Mouse (Mus musculus): ENCODE results near the gene Chrna4. TPM values are rescaled to one million over a fixed set of nuclear protein-coding genes. Genes with fewer than 3 reads are reported as not detected.
A peak's percentile ranks its signal among the peaks of the same experiment; 100 is the strongest.

Gene Chrna4
- polyA plus RNA-seq (2014; fragmentation: Nextera tagmentation; extraction: Ambion mirVana), result 1.2 and 1.6 TPM in 2 replicates

DNA sequence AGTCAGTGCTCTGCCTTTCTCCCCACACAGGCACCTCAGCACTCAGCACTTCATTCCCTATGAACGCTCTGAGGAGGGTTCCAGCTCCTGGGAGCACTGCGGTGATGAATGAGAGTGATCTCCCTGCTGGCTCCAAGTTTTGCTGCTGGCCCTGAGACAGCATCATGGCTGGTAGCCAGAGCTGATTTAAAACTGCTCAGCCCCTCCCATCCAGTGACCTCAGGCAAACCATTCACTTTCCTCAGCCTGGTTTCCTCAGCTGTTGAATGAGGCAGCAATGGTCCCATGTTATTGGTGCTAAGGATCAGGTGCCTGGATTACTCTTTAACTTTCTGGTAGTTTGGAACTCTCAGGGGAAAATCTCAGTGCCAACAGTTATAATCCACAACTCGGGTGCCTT is at the start of gene Chrna4:
TSS of gene Chrna4 (minus strand) at position 110 of the 400 bp plus-strand sequence.
- Histone ChIP-seq H3K9me3 (ENCODE audit: control insufficient read depth, low read length) (no peaks in the 10 kb centered on the region), H3K4me1 (replicated peaks; ENCODE audit: control insufficient read depth, insufficient read depth, low read length) (no peaks in the 10 kb centered on the region), H3K36me3 (ENCODE audit: control insufficient read depth, insufficient read depth, low read length) (no peaks in the 10 kb centered on the region), H3K9ac (ENCODE audit: low read depth, low read length) (no peak within 1 kb of the TSS), H3K27me3 (replicated peaks; ENCODE audit: control insufficient read depth, insufficient read depth, low read length) (peaks cover 37% of the 10 kb centered on the region), H3K27ac (ENCODE audit: low read depth, low read length) (no peak within 1 kb of the TSS), H3K4me2 (no peak within 1 kb of the TSS), H3K4me3 (ENCODE audit: low read depth, low read length) (no peak within 1 kb of the TSS)
- ATAC-seq (replicated peaks; ENCODE audit: low FRiP score) (no peak), DNase-seq (ENCODE audit: low spot score) (no peak)
- 55% methylated on average over 3 of the region's 3 CpGs for WGBS

GRCm38 (mm10) chr2:181090123-181090522 is 46.8 kb upstream of the Chrna4 start:
- ATAC-seq (replicated peaks; ENCODE audit: low FRiP score) (no peak), DNase-seq (ENCODE audit: low spot score) (no peak)
- no peak overlapping the region for H3K4me3 ChIP-seq (ENCODE audit: low read depth, low read length)
- no peak overlapping the region for H3K9ac ChIP-seq (ENCODE audit: low read depth, low read length)
- WGBS, result 40% methylated on average over 3 of the region's 3 CpGs
- H3K27ac ChIP-seq (ENCODE audit: low read depth, low read length), result no peak overlapping the region
- no peaks in the 10 kb centered on the region for H3K4me1 ChIP-seq (replicated peaks; ENCODE audit: control insufficient read depth, insufficient read depth, low read length)
- H3K9me3 ChIP-seq (ENCODE audit: control insufficient read depth, low read length), result no peaks in the 10 kb centered on the region
- no peak overlapping the region for H3K4me2 ChIP-seq
- H3K36me3 ChIP-seq (ENCODE audit: control insufficient read depth, insufficient read depth, low read length), result no peaks in the 10 kb centered on the region
- no peaks in the 10 kb centered on the region; the same call in 1 of the 2 replicates for H3K27me3 ChIP-seq (replicated peaks; ENCODE audit: control insufficient read depth, insufficient read depth, low read length)

GRCm38 (mm10) chr2:181084997-181085396 is 41.7 kb upstream of the Chrna4 start:
- H3K9ac ChIP-seq (ENCODE audit: low read depth, low read length), result no peak overlapping the region
- H3K4me1 ChIP-seq (replicated peaks; ENCODE audit: control insufficient read depth, insufficient read depth, low read length), result peaks cover 7% of the 10 kb centered on the region
- no peaks in the 10 kb centered on the region for H3K36me3 ChIP-seq (ENCODE audit: control insufficient read depth, insufficient read depth, low read length)
- no peaks in the 10 kb centered on the region for H3K27me3 ChIP-seq (replicated peaks; ENCODE audit: control insufficient read depth, insufficient read depth, low read length)
- H3K9me3 ChIP-seq (ENCODE audit: control insufficient read depth, low read length), result no peaks in the 10 kb centered on the region
- DNase-seq (ENCODE audit: low spot score) (no peak), ATAC-seq (replicated peaks; ENCODE audit: low FRiP score) (no peak)
- H3K27ac ChIP-seq (ENCODE audit: low read depth, low read length), result no peak overlapping the region
- H3K4me3 ChIP-seq (ENCODE audit: low read depth, low read length), result no peak overlapping the region
- 48% methylated on average over 8 of the region's 8 CpGs for WGBS
- no peak overlapping the region for H3K4me2 ChIP-seq

DNA sequence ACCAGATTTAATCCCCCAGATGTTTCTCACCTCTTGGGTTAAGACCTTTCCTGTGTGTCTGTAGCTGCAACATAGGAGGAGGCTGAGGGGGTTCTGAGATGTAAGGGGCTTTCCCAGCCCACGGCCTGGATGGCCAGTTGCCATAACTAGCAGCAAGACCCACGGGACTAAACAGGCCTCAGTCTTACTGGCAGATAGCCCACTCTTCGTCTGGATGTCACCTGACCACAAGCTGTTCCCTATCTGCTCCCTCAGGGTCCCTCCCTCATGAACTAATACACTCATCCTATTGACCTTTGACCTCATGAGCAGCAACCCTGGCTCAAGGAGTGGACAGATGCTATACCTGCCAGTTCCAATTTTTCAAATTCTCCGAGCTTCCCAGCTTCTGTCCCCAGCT is 40.6 kb upstream of the Chrna4 start:
- DNase-seq (ENCODE audit: low spot score), result no peak
- no peak overlapping the region for H3K4me2 ChIP-seq
- no peak overlapping the region for H3K4me3 ChIP-seq (ENCODE audit: low read depth, low read length)
- no peak overlapping the region for H3K9ac ChIP-seq (ENCODE audit: low read depth, low read length)
- ATAC-seq (replicated peaks; ENCODE audit: low FRiP score), result no peak
- no peaks in the 10 kb centered on the region for H3K36me3 ChIP-seq (ENCODE audit: control insufficient read depth, insufficient read depth, low read length)
- H3K4me1 ChIP-seq (replicated peaks; ENCODE audit: control insufficient read depth, insufficient read depth, low read length), result peaks cover 7% of the 10 kb centered on the region
- no peaks in the 10 kb centered on the region for H3K9me3 ChIP-seq (ENCODE audit: control insufficient read depth, low read length)
- no peaks in the 10 kb centered on the region for H3K27me3 ChIP-seq (replicated peaks; ENCODE audit: control insufficient read depth, insufficient read depth, low read length)
- 59% methylated on average over 4 of the region's 4 CpGs for WGBS
- H3K27ac ChIP-seq (ENCODE audit: low read depth, low read length), result no peak overlapping the region

GRCm38 (mm10) chr2:181080886-181081285 is 37.5 kb upstream of the Chrna4 start:
- H3K9ac ChIP-seq (ENCODE audit: low read depth, low read length), result peak overlapping the region; percentile 9
- H3K4me2 ChIP-seq, result peak overlapping the region; percentile 57

DNA sequence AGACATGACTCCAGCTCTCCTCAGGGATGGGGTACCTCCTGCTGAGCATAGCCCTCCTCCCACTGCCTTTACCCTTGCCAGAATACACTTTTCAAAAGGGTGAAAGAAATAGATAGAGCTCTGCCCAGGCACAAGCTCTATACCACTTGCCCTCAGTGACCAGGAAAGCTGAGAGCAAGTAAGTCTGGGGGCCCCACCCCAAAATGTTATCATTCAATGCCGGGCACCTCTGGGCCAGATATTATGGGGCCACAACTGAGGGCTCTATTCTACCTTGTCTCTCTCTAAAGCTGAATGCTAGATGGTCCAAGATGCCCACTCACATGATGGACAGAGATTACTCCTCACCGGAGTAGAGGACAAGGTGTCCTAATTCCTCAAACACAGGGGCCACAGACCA is 36.2 kb upstream of the Chrna4 start:
- Histone ChIP-seq H3K4me2 (peak overlapping the region; percentile 24; the same call in 1 of the 2 replicates), H3K9me3 (ENCODE audit: control insufficient read depth, low read length) (no peaks in the 10 kb centered on the region), H3K9ac (ENCODE audit: low read depth, low read length) (no peak overlapping the region), H3K4me1 (replicated peaks; ENCODE audit: control insufficient read depth, insufficient read depth, low read length) (peaks cover 7% of the 10 kb centered on the region), H3K27ac (ENCODE audit: low read depth, low read length) (no peak overlapping the region), H3K4me3 (ENCODE audit: low read depth, low read length) (no peak overlapping the region), H3K27me3 (replicated peaks; ENCODE audit: control insufficient read depth, insufficient read depth, low read length) (no peaks in the 10 kb centered on the region), H3K36me3 (ENCODE audit: control insufficient read depth, insufficient read depth, low read length) (no peaks in the 10 kb centered on the region)
- DNase-seq (ENCODE audit: low spot score) (no peak), ATAC-seq (replicated peaks; ENCODE audit: low FRiP score) (peak; percentile 66)
- 67% methylated on average over 2 of the region's 2 CpGs for WGBS

More at GRCm38 (mm10) chr2:181080886-181081285, 37.5 kb upstream of the Chrna4 start:
- DNase-seq (ENCODE audit: low spot score) (no peak), ATAC-seq (replicated peaks; ENCODE audit: low FRiP score) (peak; percentile 82)
- Histone ChIP-seq H3K9me3 (ENCODE audit: control insufficient read depth, low read length) (no peaks in the 10 kb centered on the region), H3K4me3 (ENCODE audit: low read depth, low read length) (peak overlapping the region; percentile 35), H3K4me1 (replicated peaks; ENCODE audit: control insufficient read depth, insufficient read depth, low read length) (peaks cover 7% of the 10 kb centered on the region), H3K36me3 (ENCODE audit: control insufficient read depth, insufficient read depth, low read length) (no peaks in the 10 kb centered on the region), H3K27ac (ENCODE audit: low read depth, low read length) (0 out of 2 replicates have a peak overlapping the region, but pooled peaks have one; percentile 0), H3K27me3 (replicated peaks; ENCODE audit: control insufficient read depth, insufficient read depth, low read length) (no peaks in the 10 kb centered on the region)
- WGBS, result 54% methylated on average over 5 of the region's 5 CpGs

- Histone ChIP-seq H3K4me2 (no peak overlapping the region; the same call in 1 of the 2 replicates), H3K9ac (ENCODE audit: low read depth, low read length) (no peak overlapping the region), H3K9me3 (ENCODE audit: control insufficient read depth, low read length) (no peaks in the 10 kb centered on the region), H3K4me1 (replicated peaks; ENCODE audit: control insufficient read depth, insufficient read depth, low read length) (peaks cover 7% of the 10 kb centered on the region), H3K4me3 (ENCODE audit: low read depth, low read length) (no peak overlapping the region), H3K27me3 (replicated peaks; ENCODE audit: control insufficient read depth, insufficient read depth, low read length) (no peaks in the 10 kb centered on the region), H3K36me3 (ENCODE audit: control insufficient read depth, insufficient read depth, low read length) (no peaks in the 10 kb centered on the region), H3K27ac (ENCODE audit: low read depth, low read length) (no peak overlapping the region)
- WGBS, result 60% methylated on average over 2 of the region's 2 CpGs
- DNase-seq (ENCODE audit: low spot score) (no peak), ATAC-seq (replicated peaks; ENCODE audit: low FRiP score) (peak; percentile 61)
These were observed 35.6 kb upstream of the Chrna4 start for GRCm38 (mm10) chr2:181078908-181079307.

DNA sequence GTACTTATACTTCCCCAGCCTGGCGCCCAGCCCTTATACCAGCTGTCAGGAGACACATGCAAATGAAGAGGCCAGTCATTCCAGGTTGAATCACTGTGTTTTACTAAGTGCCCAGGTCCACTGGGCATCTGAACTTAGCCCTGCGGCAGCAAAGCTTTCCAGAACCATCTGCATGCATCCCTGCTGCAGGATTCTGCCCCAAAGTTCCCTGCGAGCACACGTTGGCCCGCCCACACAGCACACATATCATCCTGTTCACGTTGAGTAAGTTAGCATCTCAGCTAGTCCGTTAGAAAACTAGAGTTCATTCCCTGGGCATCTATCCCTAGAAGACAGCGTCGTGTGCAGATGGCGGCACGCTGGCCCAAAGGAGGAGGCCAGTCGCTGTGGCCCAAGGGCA is 32.2 kb upstream of the Chrna4 start:
- no peaks in the 10 kb centered on the region for H3K27me3 ChIP-seq (replicated peaks; ENCODE audit: control insufficient read depth, insufficient read depth, low read length)
- 83% methylated on average over 12 of the region's 12 CpGs for WGBS

GRCm38 (mm10) chr2:181072403-181072714 is 29.0 kb upstream of the Chrna4 start:
- Histone ChIP-seq H3K4me2 (no peak overlapping the region), H3K27ac (ENCODE audit: low read depth, low read length) (no peak overlapping the region), H3K4me3 (ENCODE audit: low read depth, low read length) (no peak overlapping the region), H3K36me3 (ENCODE audit: control insufficient read depth, insufficient read depth, low read length) (no peaks in the 10 kb centered on the region), H3K9me3 (ENCODE audit: control insufficient read depth, low read length) (no peaks in the 10 kb centered on the region), H3K27me3 (replicated peaks; ENCODE audit: control insufficient read depth, insufficient read depth, low read length) (0 out of 2 replicates have a peak, but pooled peaks cover 2% of the 10 kb centered on the region), H3K4me1 (replicated peaks; ENCODE audit: control insufficient read depth, insufficient read depth, low read length) (no peaks in the 10 kb centered on the region), H3K9ac (ENCODE audit: low read depth, low read length) (no peak overlapping the region)
- 7% methylated on average over 1 of the region's 1 CpGs for WGBS
- DNase-seq (ENCODE audit: low spot score) (no peak), ATAC-seq (replicated peaks; ENCODE audit: low FRiP score) (peak; percentile 49)

More for the DNA sequence above, 32.2 kb upstream of the Chrna4 start:
- ATAC-seq (replicated peaks; ENCODE audit: low FRiP score) (no peak), DNase-seq (ENCODE audit: low spot score) (no peak)
- Histone ChIP-seq H3K4me3 (ENCODE audit: low read depth, low read length) (no peak overlapping the region), H3K36me3 (ENCODE audit: control insufficient read depth, insufficient read depth, low read length) (no peaks in the 10 kb centered on the region), H3K4me2 (no peak overlapping the region), H3K9ac (ENCODE audit: low read depth, low read length) (no peak overlapping the region), H3K9me3 (ENCODE audit: control insufficient read depth, low read length) (no peaks in the 10 kb centered on the region), H3K27ac (ENCODE audit: low read depth, low read length) (no peak overlapping the region), H3K4me1 (replicated peaks; ENCODE audit: control insufficient read depth, insufficient read depth, low read length) (peaks cover 4% of the 10 kb centered on the region)

Measured in liver, embryonic 11.5 days (tissue).